In the genomic region with DNA sequence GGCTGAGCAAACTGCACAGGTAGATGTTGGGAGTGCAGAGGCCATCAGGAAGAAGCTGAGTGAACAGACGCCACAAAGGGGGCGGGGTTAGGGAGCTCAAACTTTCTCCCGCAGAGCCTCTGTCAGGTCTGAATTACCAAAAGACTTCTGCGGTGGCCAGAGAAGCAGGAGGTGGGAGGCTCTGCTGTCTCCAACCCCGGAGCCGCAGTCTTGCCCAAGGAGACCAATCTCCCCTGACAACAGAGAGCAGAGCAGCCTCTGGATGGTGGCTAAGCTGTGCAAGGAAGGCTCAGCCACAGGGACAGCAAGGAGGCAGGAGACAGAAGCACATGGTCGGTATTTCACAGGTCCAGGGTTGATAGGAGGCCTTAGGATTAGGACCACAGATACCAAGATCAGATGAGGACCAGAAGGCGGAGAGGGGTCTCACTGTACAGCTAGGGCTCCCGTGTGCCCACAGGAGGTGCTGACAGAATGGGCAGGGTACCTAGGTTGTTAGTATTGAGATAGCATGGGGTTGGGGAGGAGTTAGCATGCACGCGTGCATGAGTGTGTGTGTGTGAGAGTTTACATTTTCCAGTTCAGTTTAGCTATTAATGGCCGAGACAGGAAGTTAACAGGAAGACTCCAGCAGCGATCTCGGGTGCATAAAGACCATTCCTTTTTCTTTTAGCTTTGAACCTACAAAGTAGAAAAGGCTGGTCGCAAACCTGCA, we compare ENCODE assay signal across 1 mouse cellular context.
A peak's percentile ranks its signal among the peaks of the same experiment; 100 is the strongest.
TF ChIP-seq lines count a peak whose summit lies in the region.

No protein-coding gene starts in this region.

TF ChIP-seq in CH12.LX, 34 proteins besides CTCF, POLR2A, EP300 and RAD21 (continued from another document):
- no peak for TF ChIP-seq PAX5 (IDR thresholded peaks at IDR 0.05; ENCODE audit: low read length)
- no peak for TF ChIP-seq ZC3H11A (IDR thresholded peaks at IDR 0.05; ENCODE audit: low read depth, low read length)
- TF ChIP-seq UBTF (IDR thresholded peaks at IDR 0.05; ENCODE audit: low read depth, low read length) = no peak
- peak; percentile 62; the same call in 1 of the 2 replicates for TF ChIP-seq MXI1 (IDR thresholded peaks at IDR 0.05; ENCODE audit: low read depth, low read length)
- TF ChIP-seq TCF12 (IDR thresholded peaks at IDR 0.05; ENCODE audit: low read depth, low read length) = peak; percentile 64; the same call in 1 of the 2 replicates
- no peak for TF ChIP-seq GABPA (IDR thresholded peaks at IDR 0.05; ENCODE audit: insufficient replicate concordance, low read depth, low read length)
- TF ChIP-seq BHLHE40 (IDR thresholded peaks at IDR 0.05; ENCODE audit: low read depth, low read length) = peak; percentile 71
- no peak for TF ChIP-seq SMC3 (IDR thresholded peaks at IDR 0.05; ENCODE audit: low read depth, low read length)
- TF ChIP-seq TBP (conservative IDR thresholded peaks at IDR 0.05; ENCODE audit: low read depth, low read length) = no peak
- peak; percentile 54; the same call in 1 of the 2 replicates for TF ChIP-seq NELFE (IDR thresholded peaks at IDR 0.05; ENCODE audit: low read depth, low read length)
- TF ChIP-seq MYC (IDR thresholded peaks at IDR 0.05; ENCODE audit: low read depth, low read length) = peak; percentile 90
- TF ChIP-seq ZNF384 (IDR thresholded peaks at IDR 0.05; ENCODE audit: low read depth, low read length) = no peak
